Mouse (Mus musculus) right cerebral cortex, postnatal 4 days (tissue): ENCODE data around the gene Cyp2f2.

Experiments used
- DNase-seq: peaks from one replicate; pipeline ENCODE4 v3.0.0-alpha.2; 2022

The Cyp2f2 gene

GRCm38 (mm10) chr7:27180036-27180435 is 60.3 kb downstream of the Cyp2f2 start:
- DNase-seq = no peak

GRCm38 (mm10) chr7:27180837-27181695 is 61.4 kb downstream of the Cyp2f2 start, which contains the start of the genes Gm21983 and Mia:
Gene Gm21983 (minus strand): TSS chr7:27181086.
Gene Mia (minus strand): TSS chr7:27181157.
- no peak for DNase-seq

- no peak for DNase-seq
These were observed 62.8 kb downstream of the Cyp2f2 start for GRCm38 (mm10) chr7:27182498-27182897.
